In genomic region chr9:116374343-116374742, GRCm38 (mm10) we compare ENCODE assay signal across 24 mouse cellular contexts.
DNase-seq lines count a peak whose midpoint lies in the region; ATAC-seq lines count a peak whose summit lies in the region.
"Had no signal": no experiment of that assay in that cellular context is flagged by ENCODE, and none has a peak within 500 bp of the region (broad histone marks: within the 10 kb centered on the region; RNA-seq: fewer than 3 reads in every experiment).

No protein-coding gene starts in this region.

- H3K9ac ChIP-seq in lung, embryonic 16.5 days (ENCODE audit: low read length) = no peak overlapping the region
- H3K9ac ChIP-seq: embryonic facial prominence, embryonic 12.5 days; forebrain, embryonic 13.5 days; forebrain, embryonic 15.5 days; forebrain, postnatal 0 days had no signal

- no peak for DNase-seq in lung, postnatal 25 days (ENCODE audit: low spot score)
- peak; percentile 21 for DNase-seq in lung, postnatal 36 days
- DNase-seq in lung, postnatal 10 days = no peak
- no peak for DNase-seq in limb, embryonic 10.5 days (ENCODE audit: low spot score)
- DNase-seq: adrenal gland, adult 8-10 months; adrenal gland, postnatal 14 days; adrenal gland, postnatal 36 days; B cell, adult 2 months; cerebellum, adult 11-12 months; cerebellum, adult 2 months; cerebellum, adult 9-10 months; cerebellum, postnatal 10 days; cerebellum, postnatal 25 days; forebrain, postnatal 0 days had no signal

- H3K36me3 ChIP-seq in lung, embryonic 16.5 days (ENCODE audit: control insufficient read depth, insufficient read depth, low read length) = no peaks in the 10 kb centered on the region
- H3K36me3 ChIP-seq in limb, embryonic 10.5 days = no peaks in the 10 kb centered on the region
- H3K36me3 ChIP-seq: embryonic facial prominence, embryonic 10.5 days; embryonic facial prominence, embryonic 12.5 days; forebrain, embryonic 15.5 days; G1E had no signal

- H3K27ac ChIP-seq in lung, embryonic 16.5 days (ENCODE audit: low read length) = no peak overlapping the region
- H3K27ac ChIP-seq in limb, embryonic 10.5 days = no peak overlapping the region
- H3K27ac ChIP-seq: embryonic facial prominence, embryonic 10.5 days; embryonic facial prominence, embryonic 12.5 days; forebrain, embryonic 13.5 days; forebrain, embryonic 15.5 days had no signal

- 50% methylated on average over 4 of the region's 4 CpGs for WGBS in lung, embryonic 16.5 days
- 93% methylated on average over 4 of the region's 4 CpGs for whole genome bisulfite sequencing in limb, embryonic 10.5 days

- no peak overlapping the region for H3K4me3 ChIP-seq in lung, embryonic 16.5 days (ENCODE audit: low read length)
- H3K4me3 ChIP-seq in limb, embryonic 10.5 days = no peak overlapping the region
- H3K4me3 ChIP-seq: embryonic facial prominence, embryonic 10.5 days; embryonic facial prominence, embryonic 12.5 days; forebrain, embryonic 13.5 days; forebrain, embryonic 15.5 days had no signal

- ATAC-seq in lung, embryonic 16.5 days (ENCODE audit: low read depth) = peak; percentile 69
- ATAC-seq: activated CD4-positive, CD25-positive, alpha-beta regulatory T cell, adult 4 months; CD4-positive, CD25-positive, alpha-beta regulatory T cell, adult 4 months; forebrain, embryonic 13.5 days; forebrain, embryonic 15.5 days; forebrain, postnatal 0 days; Patski had no signal

- H3K9me3 ChIP-seq in lung, embryonic 16.5 days (ENCODE audit: control insufficient read depth, low read length) = no peaks in the 10 kb centered on the region
- H3K9me3 ChIP-seq in limb, embryonic 10.5 days (replicated peaks) = no peaks in the 10 kb centered on the region
- H3K9me3 ChIP-seq: embryonic facial prominence, embryonic 10.5 days; embryonic facial prominence, embryonic 12.5 days; forebrain, embryonic 13.5 days; forebrain, embryonic 15.5 days had no signal

- peaks cover 11% of the 10 kb centered on the region for H3K4me1 ChIP-seq in lung, embryonic 16.5 days (replicated peaks; ENCODE audit: control insufficient read depth, insufficient read depth, low read length)
- H3K4me1 ChIP-seq in limb, embryonic 10.5 days = peaks cover 5% of the 10 kb centered on the region; the same call in 1 of the 2 replicates
- H3K4me1 ChIP-seq: embryonic facial prominence, embryonic 10.5 days had no signal

- H3K27me3 ChIP-seq in lung, embryonic 16.5 days (ENCODE audit: control insufficient read depth, insufficient read depth, low read depth, low read length) = no peaks in the 10 kb centered on the region
- H3K27me3 ChIP-seq in limb, embryonic 10.5 days (ENCODE audit: low read depth, poor library complexity, severe bottlenecking) = no peaks in the 10 kb centered on the region
- H3K27me3 ChIP-seq: CH12.LX; embryonic facial prominence, embryonic 12.5 days; forebrain, embryonic 13.5 days; forebrain, embryonic 15.5 days; Patski had no signal

- H3K4me2 ChIP-seq in lung, embryonic 16.5 days (ENCODE audit: low read depth, low read length) = no peak overlapping the region
- H3K4me2 ChIP-seq: embryonic facial prominence, embryonic 12.5 days; forebrain, embryonic 13.5 days; forebrain, embryonic 15.5 days had no signal
